Mouse (Mus musculus) liver, adult 2 months (tissue): ENCODE measurements around the gene Pax6. TPM values are rescaled to one million over a fixed set of nuclear protein-coding genes. Genes with fewer than 3 reads are reported as not detected.

Experiments
- DNase-seq: peaks from one replicate; pipeline ENCODE4 v3.0.0-alpha.2; 2011; ENCODE audit warnings: low read depth, low spot score; ENCODE audit errors: extremely low read depth
- H3K27ac ChIP-seq: fragments of 200-500 bp; replicated peaks from 2 replicates; pipeline ENCODE4 v1.5.1; 2012; ENCODE audit warnings: low read depth, mild to moderate bottlenecking, control low read depth, inconsistent platforms, low read length; ENCODE audit not compliant: insufficient read depth
- H3K27me3 ChIP-seq: fragments of 200-500 bp; 2 replicates; pipeline ENCODE4 v1.6.1; 2012; ENCODE audit warnings: mild to moderate bottlenecking, moderate library complexity, low read length, inconsistent platforms; ENCODE audit not compliant: control insufficient read depth, insufficient read depth
- H3K36me3 ChIP-seq: fragments of 200-500 bp; 2 replicates; pipeline ENCODE4 v1.6.1; 2012; ENCODE audit warnings: low read length, inconsistent platforms; ENCODE audit not compliant: control insufficient read depth, insufficient read depth
- H3K4me1 ChIP-seq: fragments of 200-500 bp; 2 replicates; pipeline ENCODE4 v1.6.1; 2011; ENCODE audit warnings: low read length; ENCODE audit not compliant: control insufficient read depth, insufficient read depth
- H3K4me3 ChIP-seq: fragments of 200-500 bp; 2 replicates; pipeline ENCODE4 v1.5.1; 2011; ENCODE audit warnings: low read depth, mild to moderate bottlenecking, control low read depth, low read length, moderate library complexity; ENCODE audit not compliant: insufficient read depth
- H3K79me2 ChIP-seq: fragments of 200-500 bp; 2 replicates; pipeline ENCODE4 v1.6.1; 2012; ENCODE audit warnings: inconsistent platforms, mild to moderate bottlenecking, low read length, moderate library complexity; ENCODE audit not compliant: control insufficient read depth, insufficient read depth
- H3K9ac ChIP-seq: fragments of 200-500 bp; 2 replicates; pipeline ENCODE4 v1.6.1; 2012; ENCODE audit warnings: low read depth, mild to moderate bottlenecking, control low read depth, inconsistent platforms, low read length
- CTCF ChIP-seq: fragments of 200-500 bp; IDR thresholded peaks from 2 replicates; pipeline ENCODE4 v1.5.1; 2011; ENCODE audit warnings: low read depth, low read length, control low read depth
- POLR2A ChIP-seq: fragments of 200-500 bp; IDR thresholded peaks from 2 replicates; pipeline ENCODE4 v1.6.1; 2011; ENCODE audit warnings: low read length, control low read depth; ENCODE audit not compliant: insufficient read depth; ENCODE audit errors: extremely low read depth
- WGBS: fragments of 180-500 bp; shearing (Covaris S2); methylation state at CpG from one replicate; pipeline ENCODE4 v1.1.7; 2018; 5-methylcytosine and 5-hydroxymethylcytosine counted together
- polyA plus RNA-seq: library from polyadenylated mRNA; depleted of rRNA; stranded (reverse); fragments of >200 nt; gene quantifications from 2 replicates; pipeline ENCODE4 v1.2.3, GENCODE M21; 2012
- total RNA-seq: library from RNA; depleted of rRNA; stranded (reverse); fragments of >200 nt; gene quantifications from 2 replicates; pipeline ENCODE4 v1.2.3, GENCODE M21; 2014

Pax6 gene
- total and polyA plus RNA-seq, 2 experiments: not detected

GRCm38 (mm10) chr2:105673054-105673453 lies 4.4 kb downstream of the Pax6 start:
- Histone ChIP-seq H3K4me1 (peaks cover 21% of the 10 kb centered on the region), H3K27me3 (peaks cover 62% of the 10 kb centered on the region), H3K4me3 (no peak overlapping the region), H3K9ac (no peak overlapping the region), H3K27ac (no peak overlapping the region), H3K36me3 (no peaks in the 10 kb centered on the region), H3K79me2 (no peaks in the 10 kb centered on the region)
- WGBS: 6% methylated on average over 6 of the region's 6 CpGs
- no peak for TF ChIP-seq CTCF
- no peak for TF ChIP-seq POLR2A
- no peak for DNase-seq

GRCm38 (mm10) chr2:105673631-105674060 lies 4.9 kb downstream of the Pax6 start:
- H3K9ac ChIP-seq: no peak overlapping the region
- H3K4me1 ChIP-seq: peaks cover 21% of the 10 kb centered on the region
- no peaks in the 10 kb centered on the region for H3K79me2 ChIP-seq
- H3K4me3 ChIP-seq: peak overlapping the region; percentile 13; the same call in 1 of the 2 replicates
- H3K36me3 ChIP-seq: no peaks in the 10 kb centered on the region
- 10% methylated on average over 10 of the region's 10 CpGs for WGBS
- TF ChIP-seq CTCF (no peak), POLR2A (no peak)
- H3K27me3 ChIP-seq: peaks cover 56% of the 10 kb centered on the region
- DNase-seq: peak; percentile 12
- no peak overlapping the region for H3K27ac ChIP-seq

- Histone ChIP-seq H3K4me3 (peak overlapping the region; percentile 32; the same call in 1 of the 2 replicates), H3K27ac (no peak overlapping the region), H3K9ac (no peak overlapping the region), H3K27me3 (peaks cover 55% of the 10 kb centered on the region), H3K36me3 (no peaks in the 10 kb centered on the region), H3K4me1 (peaks cover 21% of the 10 kb centered on the region), H3K79me2 (no peaks in the 10 kb centered on the region)
- 4% methylated on average over 35 of the region's 36 CpGs for WGBS
- TF ChIP-seq POLR2A: no peak
- no peak for TF ChIP-seq CTCF
- DNase-seq: peak; percentile 11
Measured at GRCm38 (mm10) chr2:105674061-105674874, 5.6 kb downstream of the Pax6 start.

GRCm38 (mm10) chr2:105674875-105675729 lies 6.4 kb downstream of the Pax6 start:
- H3K4me1 ChIP-seq: peaks cover 21% of the 10 kb centered on the region
- H3K79me2 ChIP-seq: no peaks in the 10 kb centered on the region
- H3K36me3 ChIP-seq: no peaks in the 10 kb centered on the region
- WGBS: 3% methylated on average over 49 of the region's 49 CpGs
- peaks cover 54% of the 10 kb centered on the region for H3K27me3 ChIP-seq
- TF ChIP-seq CTCF (no peak), POLR2A (no peak)
- DNase-seq: peak; percentile 56
- no peak overlapping the region for H3K9ac ChIP-seq
- H3K27ac ChIP-seq: no peak overlapping the region
- peak overlapping the region; percentile 32; the same call in 1 of the 2 replicates for H3K4me3 ChIP-seq

GRCm38 (mm10) chr2:105675730-105676079 lies 7.0 kb downstream of the Pax6 start:
- no peak overlapping the region for H3K27ac ChIP-seq
- H3K4me3 ChIP-seq: no peak overlapping the region; the same call in 1 of the 2 replicates
- H3K9ac ChIP-seq: no peak overlapping the region
- peaks cover 21% of the 10 kb centered on the region for H3K4me1 ChIP-seq
- peaks cover 56% of the 10 kb centered on the region for H3K27me3 ChIP-seq
- no peaks in the 10 kb centered on the region for H3K36me3 ChIP-seq
- TF ChIP-seq POLR2A: no peak
- no peak for TF ChIP-seq CTCF
- no peak for DNase-seq
- 1% methylated on average over 11 of the region's 11 CpGs for WGBS
- H3K79me2 ChIP-seq: no peaks in the 10 kb centered on the region
